Mouse (Mus musculus) left cerebral cortex, postnatal 14 days (tissue): ENCODE data around the gene Ap3s2. TPM values are rescaled to one million over a fixed set of nuclear protein-coding genes. Genes with fewer than 3 reads are reported as not detected.

Experiments
- DNase-seq, 2 experiments: peaks; one replicate each; pipeline ENCODE4 v3.0.0; 2021 to 2022; ENCODE audit warnings: low spot score in 2 of 2, mixed read lengths in 1 of 2
- intact Hi-C: fragments of 180-260 bp; cut with DNase I; formaldehyde crosslinking; loops from one replicate; pipeline ENCODE4 v1.15.1; 2025
- total RNA-seq, 2 experiments: library from RNA; stranded (reverse); gene quantifications; 2 replicates each; pipeline ENCODE4 v1.2.3; 2021

The Ap3s2 gene
- total RNA-seq, 2 experiments from 2014 or later: 37.0 to 40.3 TPM

DNA sequence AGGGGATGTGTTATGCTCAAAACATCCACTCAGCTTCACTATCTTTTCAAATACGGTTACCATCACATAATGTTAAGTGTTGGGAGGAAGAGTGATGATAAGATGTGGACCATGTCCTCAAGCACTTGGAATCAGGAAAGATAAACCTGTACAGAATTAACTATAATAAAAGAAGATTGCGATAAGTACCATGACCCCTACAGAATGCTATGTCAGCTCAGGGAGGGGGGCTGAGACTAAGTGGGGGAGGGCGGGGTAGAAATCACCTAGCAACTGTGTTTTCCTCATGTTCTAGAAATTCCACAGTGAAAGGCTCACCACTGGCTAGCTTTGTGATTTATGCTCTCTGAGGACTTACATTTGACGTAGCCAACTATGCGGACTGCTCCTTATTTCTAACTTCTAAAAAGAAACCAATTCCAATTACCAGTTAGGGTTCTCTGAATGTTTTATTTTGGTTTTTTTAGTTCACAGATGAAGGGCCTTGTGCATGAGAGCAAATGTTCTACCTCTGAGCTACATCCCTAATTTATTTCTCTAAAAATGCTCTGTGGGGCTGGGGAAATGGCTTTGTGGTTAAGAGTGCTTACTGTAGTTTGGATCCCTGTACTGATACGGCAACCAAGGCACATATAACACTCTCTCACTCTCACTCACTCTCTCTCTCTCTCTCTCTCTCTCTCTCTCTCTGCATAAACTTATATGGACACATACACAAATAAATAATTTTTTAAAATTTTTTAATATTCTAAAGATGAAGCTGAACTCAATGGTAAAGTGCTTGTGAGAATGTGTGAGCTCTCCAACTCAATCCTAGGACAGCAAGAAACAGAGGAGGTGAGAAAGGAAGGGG is 27.6 kb downstream of the Ap3s2 start:
- intact Hi-C loops: no loop called here
- no peak for DNase-seq

DNA sequence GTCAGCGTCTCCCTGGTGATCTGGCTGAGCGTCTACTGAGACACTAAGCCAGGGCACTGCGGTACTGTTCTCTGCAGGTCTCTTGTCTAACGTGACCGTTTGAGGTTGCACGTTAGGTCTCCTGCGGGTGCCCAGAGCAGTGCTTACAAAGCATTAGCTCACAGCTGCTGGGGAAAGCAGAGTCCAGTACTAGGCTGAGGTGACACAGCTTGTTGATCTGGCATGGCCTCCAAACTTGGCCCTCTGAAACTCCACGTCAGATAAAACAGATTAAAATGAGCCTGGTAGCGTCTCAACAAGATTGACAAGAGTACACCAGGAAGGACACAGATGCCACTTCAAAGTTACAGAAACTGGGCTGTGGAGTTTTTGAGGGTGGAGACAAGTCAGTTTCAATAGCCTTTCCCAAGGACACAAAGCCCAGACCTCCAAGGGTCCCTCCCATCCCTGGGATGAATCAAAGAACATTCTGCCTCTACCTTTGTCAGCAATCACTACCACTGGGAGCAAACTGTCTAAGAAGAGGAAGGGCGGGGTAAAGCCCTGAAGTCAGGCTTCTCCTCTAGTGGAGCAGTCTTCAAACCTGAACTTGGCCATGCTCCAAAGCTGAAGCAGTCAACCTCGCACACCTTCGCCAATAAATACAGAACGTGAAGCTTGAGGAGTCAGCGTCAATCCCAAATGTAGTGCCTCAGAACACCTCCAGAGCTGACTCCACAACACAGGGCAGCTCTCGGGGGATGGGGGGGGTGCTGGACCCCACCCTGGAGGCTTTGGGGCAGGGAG is 29.8 kb downstream of the Ap3s2 start:
- DNase-seq: no peak
- intact Hi-C loops: no loop called here

DNA sequence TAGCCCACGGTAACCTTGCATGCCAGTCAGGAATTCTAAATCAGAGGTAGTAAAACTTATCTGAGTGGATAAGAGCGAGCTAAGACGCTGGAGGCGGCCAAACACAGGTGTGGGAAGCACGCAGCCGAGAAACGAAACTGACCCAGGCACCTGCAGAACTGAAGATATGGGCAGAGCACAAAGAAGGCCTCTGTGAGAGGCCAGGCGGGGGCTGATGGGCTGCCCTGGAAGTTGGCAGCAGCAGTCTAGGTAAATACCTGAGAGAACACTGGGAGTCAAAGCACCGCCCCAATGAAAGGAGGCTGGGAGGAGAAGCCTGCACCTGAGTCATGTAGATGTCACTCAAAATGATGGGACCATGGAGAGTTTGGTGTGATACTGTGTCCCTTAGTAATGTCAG is 31.8 kb downstream of the Ap3s2 start:
- no peak for DNase-seq
- intact Hi-C loops: no loop called here

DNA sequence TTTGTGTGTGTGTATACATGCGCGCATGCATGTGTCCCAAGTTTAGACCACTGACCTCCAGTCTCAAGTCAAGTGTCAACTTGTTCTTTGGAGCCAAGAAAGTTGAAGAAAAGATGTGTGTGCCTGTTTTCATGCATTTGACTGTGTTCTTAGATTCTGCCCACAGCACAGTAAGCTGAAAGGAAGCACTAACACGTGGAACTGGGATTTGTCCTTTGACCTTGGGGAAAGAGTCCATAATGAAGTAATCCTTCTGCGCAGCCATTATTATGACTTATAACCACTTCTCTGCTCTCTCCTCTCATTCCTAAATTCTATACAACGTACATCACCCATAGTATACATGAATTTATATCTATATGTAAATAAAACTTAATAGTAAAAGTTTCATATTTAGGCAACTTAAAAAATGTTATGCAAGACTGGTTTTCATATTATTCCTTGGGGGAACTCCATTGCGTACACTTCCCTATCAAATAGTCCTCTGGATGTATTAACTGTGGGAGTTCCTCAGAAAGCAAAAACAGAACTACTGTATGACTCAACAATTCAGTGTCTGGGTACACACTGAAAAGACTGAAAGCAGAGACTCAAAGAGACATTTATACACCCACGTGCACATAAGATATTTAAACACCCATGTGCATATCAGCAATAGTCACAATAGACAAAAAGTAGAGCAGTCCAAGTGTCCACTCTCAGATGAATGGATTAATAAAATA is 36.7 kb downstream of the Ap3s2 start:
- intact Hi-C loops: no loop called here
- no peak for DNase-seq

DNA sequence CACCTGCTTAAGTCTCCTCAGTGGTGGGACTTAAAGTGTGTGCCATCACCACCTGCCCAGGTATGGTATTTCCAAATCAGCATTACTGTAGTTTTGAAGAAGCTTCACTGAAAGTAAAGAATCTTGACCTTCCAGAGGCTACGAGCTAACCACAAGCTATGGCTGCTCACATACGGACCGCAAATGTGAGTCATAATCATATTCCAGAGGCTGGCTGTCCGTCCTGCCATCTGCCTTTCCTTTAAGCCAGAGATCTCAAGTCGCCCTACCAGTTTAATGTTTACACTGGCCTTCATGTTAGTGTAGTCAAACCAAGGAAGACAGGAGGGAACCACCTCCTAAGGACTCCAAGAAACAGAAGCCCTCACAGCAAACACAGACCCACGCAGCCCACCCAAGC is 38.5 kb downstream of the Ap3s2 start:
- no peak for DNase-seq
- intact Hi-C loops: no loop called here

DNA sequence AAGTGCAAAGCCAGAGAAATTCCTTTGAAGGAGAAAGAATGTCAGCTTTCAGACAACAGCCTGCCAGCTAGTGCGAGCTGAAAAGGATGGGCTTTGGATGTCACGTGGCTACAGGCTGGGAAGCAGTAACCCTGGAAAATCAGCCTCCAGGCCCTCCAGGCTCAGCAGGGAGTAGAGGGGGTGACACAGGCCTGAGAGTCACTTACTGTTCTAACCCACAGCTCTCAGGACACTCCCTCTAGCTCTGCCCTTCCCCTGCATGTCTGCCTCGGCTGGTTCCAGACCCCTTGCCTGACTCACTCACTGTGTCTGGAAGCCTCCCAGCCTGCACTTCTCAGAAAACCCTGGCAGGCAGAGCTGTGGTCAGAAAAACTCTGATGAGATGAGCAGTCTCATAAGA is 39.5 kb downstream of the Ap3s2 start:
- no peak for DNase-seq
- intact Hi-C loops: no loop called here

DNA sequence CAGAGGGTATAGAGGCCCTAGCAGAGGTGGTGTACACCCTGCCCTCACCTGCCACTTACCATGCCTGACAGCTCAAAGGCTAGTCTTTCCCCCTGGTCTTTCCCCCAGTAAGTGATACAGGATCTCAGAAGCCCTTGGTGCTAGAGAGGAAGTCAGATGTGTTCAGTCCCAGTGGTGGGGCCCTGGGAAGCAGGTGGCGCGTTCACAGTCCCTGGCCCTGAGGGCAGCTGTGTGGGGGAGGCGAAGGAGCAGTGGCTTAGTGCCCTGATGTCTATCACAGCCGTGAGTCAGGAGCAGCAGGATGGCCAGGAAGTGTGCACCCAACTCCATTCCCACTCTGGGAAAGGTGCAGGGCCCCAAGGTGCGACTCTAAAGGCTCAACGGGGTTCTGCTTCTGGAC is 40.4 kb downstream of the Ap3s2 start:
- intact Hi-C loops: no loop called here
- DNase-seq: no peak

DNA sequence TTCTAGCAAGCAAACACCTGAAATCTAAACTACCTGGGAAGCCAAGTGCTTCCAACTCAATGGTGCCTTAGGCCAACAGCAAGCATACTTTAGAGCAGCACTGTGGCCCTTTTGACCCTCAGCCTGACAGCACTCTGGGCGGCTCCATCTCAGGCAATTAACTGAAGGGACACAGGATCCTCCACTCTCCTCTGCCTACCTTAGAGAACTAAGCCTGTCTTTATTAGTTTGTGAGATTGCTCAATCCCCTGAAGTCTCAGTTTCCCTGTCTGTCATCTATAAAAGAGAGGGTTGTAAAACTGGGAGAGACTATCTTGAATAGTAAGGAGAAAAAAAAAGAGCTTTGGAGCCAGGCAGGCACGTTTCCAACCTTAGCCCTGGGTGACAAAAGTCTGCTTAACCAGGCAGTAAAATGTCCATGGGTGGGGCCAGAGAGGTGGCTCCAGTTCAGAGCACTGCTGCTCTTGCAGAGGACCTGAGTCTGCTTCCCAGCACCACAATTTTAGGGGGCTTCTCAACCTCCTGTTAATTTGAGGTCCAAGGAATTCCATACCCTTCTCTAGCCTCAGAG is 41.9 kb downstream of the Ap3s2 start:
- intact Hi-C loops: no loop called here
- no peak for DNase-seq

DNA sequence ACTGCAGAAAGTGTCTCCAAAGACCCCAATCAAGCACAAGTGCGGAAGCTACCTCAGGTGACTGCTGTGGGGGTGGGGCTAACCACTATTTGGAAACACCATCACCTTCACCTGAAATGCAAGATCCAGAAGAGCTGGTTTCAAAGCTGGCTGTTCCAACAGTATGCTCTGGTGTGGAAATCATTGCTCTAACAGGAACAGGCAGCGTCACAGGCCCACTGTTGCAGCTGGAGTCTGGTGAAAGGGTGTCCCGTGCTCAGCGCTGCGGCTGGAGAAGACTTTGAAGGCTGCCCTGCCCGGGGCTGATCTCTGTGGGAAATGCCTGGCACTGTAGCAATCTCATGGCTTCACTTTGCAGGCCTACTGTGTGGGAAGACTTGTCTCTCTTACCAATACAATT is 47.0 kb downstream of the Ap3s2 start:
- DNase-seq: no peak
- intact Hi-C loops: no loop called here

DNA sequence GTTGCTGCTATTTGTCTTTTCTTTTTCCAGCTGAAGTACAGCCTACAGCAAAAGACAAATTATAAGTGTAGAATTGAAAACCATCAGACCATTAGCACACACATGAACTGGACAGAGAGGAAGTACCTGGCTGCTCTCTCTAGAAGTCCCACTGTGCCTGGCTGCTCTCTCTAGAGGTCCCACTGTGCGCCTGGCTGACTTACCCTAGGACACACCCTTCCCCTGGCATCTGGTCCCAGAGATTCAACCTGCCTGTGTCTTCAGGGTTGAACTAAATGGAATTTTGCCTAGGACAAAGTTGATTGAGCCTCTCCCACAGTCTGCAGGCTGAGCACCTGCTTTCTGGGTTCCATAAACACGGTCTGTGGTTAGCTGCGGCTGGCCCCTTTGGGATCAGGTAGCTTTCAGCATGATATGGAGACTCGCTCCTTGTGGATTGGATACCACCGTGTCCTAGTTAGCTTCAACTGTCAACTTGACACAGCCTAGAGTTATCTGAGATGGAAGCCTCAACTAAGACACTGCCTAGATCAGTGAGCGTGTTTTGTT is 48.6 kb downstream of the Ap3s2 start:
- intact Hi-C loops: no loop called here
- DNase-seq: no peak

DNA sequence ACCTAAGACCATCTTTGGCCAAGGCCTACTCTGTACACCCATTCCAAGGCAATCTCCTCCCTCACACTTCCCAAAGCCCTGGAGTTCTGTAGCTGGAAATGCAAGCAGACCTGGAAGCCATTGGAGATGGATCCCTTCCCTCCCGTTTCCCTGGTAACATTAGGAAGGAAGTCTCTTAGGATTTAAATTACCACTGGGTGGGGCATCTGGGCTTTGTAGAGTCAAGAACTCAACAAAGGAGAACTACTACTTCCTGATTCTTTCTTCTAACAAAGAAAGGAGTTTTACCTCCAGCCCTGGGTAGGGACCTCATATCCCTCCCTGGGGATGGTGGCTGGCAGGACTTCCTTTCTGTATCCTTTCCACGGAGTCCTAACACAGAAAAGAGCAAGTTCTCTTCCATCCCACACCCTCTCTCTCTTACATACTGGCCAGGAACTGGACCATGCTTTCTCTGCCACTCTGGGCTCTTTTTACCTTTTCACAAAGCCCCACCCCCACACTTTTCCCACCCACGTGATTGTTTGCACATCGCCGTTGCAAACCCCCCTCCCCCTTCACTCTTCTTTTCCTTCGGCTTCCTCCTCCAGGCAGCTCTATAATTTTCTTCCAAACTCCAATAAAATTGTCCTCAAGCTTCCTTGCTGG is 51.3 kb downstream of the Ap3s2 start:
- no peak for DNase-seq
- intact Hi-C loops: no loop called here

DNA sequence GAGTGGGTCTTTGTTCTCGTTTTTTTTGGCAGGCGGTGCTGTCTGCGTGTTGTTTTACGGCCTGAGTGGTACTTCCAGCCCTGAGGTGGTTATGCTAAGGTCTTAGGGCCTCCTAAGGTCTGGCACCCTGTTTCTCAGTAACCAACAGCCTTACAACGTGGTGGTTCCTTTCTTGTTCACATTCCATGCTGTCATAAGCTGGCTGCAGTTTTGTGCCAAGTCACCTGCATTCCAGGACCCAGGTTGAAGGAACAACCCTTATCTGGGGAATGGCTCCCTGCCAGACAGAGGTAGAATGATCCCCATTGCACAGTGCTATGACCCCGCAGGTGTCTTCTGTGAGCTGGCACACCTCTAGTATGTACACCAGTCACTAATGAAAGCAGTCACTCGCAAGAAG is 52.0 kb downstream of the Ap3s2 start:
- intact Hi-C loops: no loop called here
- DNase-seq: no peak

DNA sequence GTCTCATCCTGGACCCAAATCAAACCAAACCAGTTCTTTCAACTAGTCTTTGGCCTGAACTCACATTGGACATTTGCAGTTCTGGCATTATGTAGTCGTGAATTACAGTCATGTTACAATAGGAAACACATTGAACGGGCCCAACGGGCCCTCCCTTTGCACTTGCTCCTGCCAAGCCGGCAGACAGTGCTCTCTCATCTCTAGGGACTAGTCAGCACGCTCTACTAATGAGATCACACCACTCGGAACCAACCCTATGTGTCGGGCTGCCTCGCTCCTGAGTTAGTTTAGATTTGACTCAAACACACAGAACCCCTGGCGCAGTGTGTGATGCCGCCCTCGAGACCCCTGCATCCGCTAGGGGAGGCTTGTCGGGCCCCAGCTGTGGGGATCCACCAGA is 52.6 kb downstream of the Ap3s2 start:
- intact Hi-C loops: no loop called here
- DNase-seq: no peak

DNA sequence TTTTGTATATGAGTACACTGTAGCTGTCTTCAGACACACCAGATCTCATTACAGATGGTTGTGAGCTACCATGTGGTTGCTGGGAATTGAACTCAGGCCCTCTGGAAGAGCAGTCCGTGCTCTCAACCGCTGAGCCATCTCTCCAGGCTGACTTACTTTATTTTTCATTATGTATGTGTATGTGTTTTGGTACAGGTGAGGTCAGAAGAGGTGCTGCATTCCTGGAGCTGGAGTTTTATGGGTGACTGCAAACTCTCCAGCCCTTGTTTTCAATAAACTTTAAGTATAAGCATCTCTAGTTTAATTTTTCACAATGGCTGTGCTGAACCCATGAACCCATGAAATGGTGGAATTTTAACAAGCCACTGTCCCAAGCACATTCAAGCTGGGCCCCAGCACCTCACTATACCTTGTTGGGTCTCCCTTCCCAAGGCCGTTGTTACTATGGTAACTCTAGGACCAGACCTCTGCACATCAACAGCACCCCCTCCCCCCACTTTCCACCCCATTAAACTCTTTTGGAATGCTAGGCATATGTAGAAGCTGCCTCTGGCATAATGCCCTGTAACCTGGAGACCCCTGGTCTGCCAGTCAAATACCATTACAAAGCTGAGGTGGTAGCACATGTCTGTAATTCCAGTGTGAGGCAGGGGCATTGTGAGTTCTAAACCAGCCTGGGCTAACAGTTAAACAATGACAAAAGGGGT is 54.0 kb downstream of the Ap3s2 start:
- intact Hi-C loops: no loop called here

DNA sequence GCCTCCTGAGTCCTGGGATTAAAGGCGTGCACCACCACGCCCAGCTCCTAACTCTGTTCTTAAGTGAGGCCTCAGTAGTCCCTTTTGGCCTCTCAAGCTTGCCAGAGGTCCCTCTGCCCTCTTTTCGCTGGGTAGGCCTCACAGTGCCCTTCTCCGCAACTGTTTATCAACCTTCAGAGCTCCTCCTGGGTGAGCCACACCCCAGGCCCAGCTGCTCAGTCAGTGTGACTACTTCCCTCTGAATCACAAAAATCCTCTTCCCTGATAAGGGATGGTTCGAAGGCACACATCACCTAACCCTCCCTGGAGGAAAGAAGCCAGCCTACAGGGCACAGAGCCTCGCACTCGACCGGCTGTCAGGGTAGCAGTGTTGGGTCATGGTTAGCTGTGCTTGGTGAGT is 58.7 kb downstream of the Ap3s2 start:
- intact Hi-C loops: no loop called here
- DNase-seq: no peak

More for the DNA sequence above, 54.0 kb downstream of the Ap3s2 start:
- DNase-seq: no peak

DNA sequence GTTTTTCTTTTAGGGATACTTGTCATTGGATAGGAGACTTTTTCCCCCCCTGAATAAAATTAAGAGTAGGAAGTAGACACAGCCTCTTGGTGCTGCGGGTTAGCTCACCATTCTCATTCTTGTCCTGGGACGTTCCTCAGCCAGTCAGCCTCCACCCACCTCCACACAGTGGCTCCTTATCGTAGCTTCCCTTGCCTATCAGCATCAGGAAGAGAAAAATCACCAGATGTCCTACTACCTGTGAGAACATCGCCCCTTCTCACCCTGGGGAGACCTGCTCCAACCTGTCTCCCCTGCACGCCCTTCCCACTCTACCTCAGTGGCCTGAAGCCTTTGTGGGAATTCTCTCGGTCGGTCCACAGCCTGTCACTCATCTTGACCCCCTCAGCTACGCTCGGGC is 59.6 kb downstream of the Ap3s2 start, which contains the start of gene Anpep:
Gene Anpep (minus strand): TSS at position 249 of the 400 bp plus-strand sequence.
- no peak for DNase-seq
- intact Hi-C loops: no loop called here

DNA sequence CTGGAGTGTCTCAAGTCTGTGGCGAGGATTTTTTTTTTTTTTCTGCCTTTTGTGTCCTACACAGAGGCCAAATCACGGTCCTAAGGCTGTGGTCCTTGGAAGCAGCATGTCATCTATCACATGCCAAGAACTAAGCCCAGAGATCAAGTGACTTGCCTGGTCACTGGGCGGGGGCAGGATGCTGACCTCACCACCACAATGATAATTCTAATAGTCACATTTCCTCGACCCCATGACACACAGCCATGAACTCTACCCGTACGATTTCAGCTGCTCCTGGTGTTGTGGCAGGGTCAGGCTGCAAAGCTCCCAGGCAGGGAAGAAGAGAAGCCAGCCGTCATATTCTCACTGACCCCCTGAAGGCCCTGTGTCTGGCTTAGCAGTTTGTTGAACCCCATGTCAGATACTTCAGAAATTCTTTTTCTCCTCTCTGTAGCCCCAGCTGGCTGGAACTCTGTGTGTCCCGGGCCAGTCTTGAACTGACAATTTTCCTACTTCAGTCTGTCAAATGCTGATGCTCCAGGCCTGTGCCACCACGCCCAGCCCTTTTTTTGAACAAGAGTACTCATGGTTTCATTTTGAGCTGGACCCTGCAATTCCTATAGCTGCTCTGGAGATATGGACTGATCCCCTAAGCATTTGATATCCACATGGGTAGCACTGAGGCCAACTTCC is 61.4 kb downstream of the Ap3s2 start:
- no peak for DNase-seq
- intact Hi-C loops: no loop called here
